Mouse (Mus musculus) bone marrow macrophage, adult 2 months (primary cell): Measurements from ENCODE around the gene Tead1. TPM values are rescaled to one million over a fixed set of nuclear protein-coding genes. Genes with fewer than 3 reads are reported as not detected.

ENCODE experiments used
- H3K27ac ChIP-seq: 2 replicates; pipeline ENCODE4 v1.5.1; 2012; ENCODE audit warnings: low read depth, low read length; ENCODE audit not compliant: insufficient read depth
- H3K4me1 ChIP-seq: 2 replicates; pipeline ENCODE4 v1.6.1; 2012; ENCODE audit warnings: low read length; ENCODE audit not compliant: control insufficient read depth, insufficient read depth
- H3K4me3 ChIP-seq: 2 replicates; pipeline ENCODE4 v1.5.1; 2012; ENCODE audit warnings: mild to moderate bottlenecking, low read length, moderate library complexity; ENCODE audit not compliant: insufficient read depth
- CTCF ChIP-seq: IDR thresholded peaks from 2 replicates; pipeline ENCODE4 v1.5.1; 2012; ENCODE audit warnings: low read depth, mild to moderate bottlenecking, low read length, moderate library complexity
- POLR2A ChIP-seq: IDR thresholded peaks from 2 replicates; pipeline ENCODE4 v1.6.1; 2012; ENCODE audit warnings: mild to moderate bottlenecking, low read depth, low read length, borderline replicate concordance
- polyA plus RNA-seq: library from polyadenylated mRNA; stranded (reverse); fragments of >200 nt; gene quantifications from 2 replicates; pipeline ENCODE4 v1.2.4, GENCODE M21; 2012; ENCODE audit not compliant: missing spikeins, insufficient read depth, insufficient read length

The Tead1 gene
- polyA plus RNA-seq, 1 experiment: 0.67 TPM

DNA sequence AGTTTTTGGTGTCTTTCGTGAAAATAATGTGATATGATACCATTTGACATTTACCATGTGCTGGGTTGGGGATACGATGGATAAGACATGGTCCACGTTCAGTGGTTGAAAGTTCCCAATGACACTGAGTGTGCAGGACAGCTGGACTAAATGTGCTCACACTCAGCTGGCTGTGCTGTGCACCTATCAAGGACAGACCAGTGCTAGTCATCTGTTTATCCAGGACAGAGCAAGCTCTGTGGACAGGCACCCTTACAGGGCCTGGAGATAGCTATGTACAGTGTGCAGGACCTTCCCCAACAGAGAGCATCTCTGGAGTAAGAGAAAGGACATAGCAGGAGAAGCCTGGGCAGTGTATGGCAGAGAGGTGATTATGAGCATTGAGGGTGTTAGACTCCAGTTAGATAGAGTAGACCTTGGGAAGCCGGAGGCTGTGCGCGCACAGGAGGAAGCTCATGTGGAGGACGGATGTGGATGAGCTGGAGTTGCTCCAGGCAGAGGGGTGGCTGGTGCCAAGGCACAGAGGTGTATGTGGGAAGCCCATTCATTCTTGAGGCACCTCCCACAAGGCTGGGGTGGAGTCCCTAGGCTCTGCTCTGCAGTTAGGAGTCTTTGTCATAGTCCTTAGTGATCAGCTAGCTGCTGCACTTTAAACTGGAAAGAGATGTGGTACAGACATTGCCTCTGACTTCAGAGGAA lies 31.4 kb downstream of the Tead1 start:
- no peak overlapping the region for H3K27ac ChIP-seq
- H3K4me1 ChIP-seq: no peaks in the 10 kb centered on the region
- TF ChIP-seq POLR2A (no peak), CTCF (no peak)
- H3K4me3 ChIP-seq: no peak overlapping the region

DNA sequence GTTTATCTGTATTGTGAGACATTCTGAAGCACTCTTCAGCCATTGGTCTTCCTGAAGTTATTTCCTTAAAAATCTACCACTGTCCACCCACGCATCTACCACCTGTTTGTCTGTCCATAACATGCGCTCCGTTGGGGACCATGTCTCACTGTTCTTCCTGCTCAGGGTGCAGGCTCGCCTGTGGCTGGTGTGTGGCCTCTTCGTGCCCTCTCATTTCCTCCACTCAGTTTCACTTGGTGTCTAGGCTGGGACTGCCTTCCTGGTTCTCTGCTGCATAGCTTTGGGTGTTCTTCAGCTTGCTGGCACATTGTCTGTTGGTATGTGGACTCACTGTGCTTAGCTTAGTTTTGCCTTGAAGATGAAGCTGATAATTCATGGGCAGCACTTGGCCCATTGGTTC lies 32.9 kb downstream of the Tead1 start:
- no peak overlapping the region for H3K27ac ChIP-seq
- no peaks in the 10 kb centered on the region for H3K4me1 ChIP-seq
- TF ChIP-seq POLR2A: no peak
- no peak for TF ChIP-seq CTCF
- no peak overlapping the region for H3K4me3 ChIP-seq

- no peaks in the 10 kb centered on the region for H3K4me1 ChIP-seq
- TF ChIP-seq POLR2A: no peak
- no peak for TF ChIP-seq CTCF
- H3K27ac ChIP-seq: no peak overlapping the region
- no peak overlapping the region for H3K4me3 ChIP-seq
These were observed 34.4 kb downstream of the Tead1 start for GRCm38 (mm10) chr7:112713509-112713908.

- Histone ChIP-seq H3K27ac (no peak overlapping the region), H3K4me3 (no peak overlapping the region), H3K4me1 (no peaks in the 10 kb centered on the region)
- no peak for TF ChIP-seq POLR2A
- TF ChIP-seq CTCF: no peak
These were observed 35.7 kb downstream of the Tead1 start for GRCm38 (mm10) chr7:112714783-112715182.

GRCm38 (mm10) chr7:112716701-112717100 lies 37.6 kb downstream of the Tead1 start:
- H3K4me1 ChIP-seq: no peaks in the 10 kb centered on the region
- H3K27ac ChIP-seq: no peak overlapping the region
- H3K4me3 ChIP-seq: no peak overlapping the region
- no peak for TF ChIP-seq CTCF
- TF ChIP-seq POLR2A: no peak

DNA sequence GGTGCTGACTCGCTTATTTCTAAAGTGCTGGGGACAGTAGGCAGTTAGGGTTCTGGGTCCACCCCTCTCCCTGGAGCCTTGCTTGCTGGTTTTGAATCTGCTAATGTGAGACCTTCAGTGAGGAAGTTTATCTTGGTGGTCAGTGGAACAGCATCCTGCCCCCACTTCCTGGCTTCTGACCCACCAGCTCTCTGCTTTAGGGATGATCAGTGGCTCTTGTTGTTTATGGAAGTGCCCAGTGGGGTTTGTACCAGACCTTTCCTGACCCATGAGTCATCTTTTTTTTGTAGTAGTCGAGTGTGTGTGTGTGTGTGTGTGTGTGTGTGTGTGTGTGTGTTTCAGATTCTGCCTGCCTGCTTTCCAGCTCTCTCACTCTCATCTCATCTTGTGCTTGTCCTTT lies 38.6 kb downstream of the Tead1 start:
- no peak overlapping the region for H3K27ac ChIP-seq
- TF ChIP-seq POLR2A (no peak), CTCF (no peak)
- no peak overlapping the region for H3K4me3 ChIP-seq
- H3K4me1 ChIP-seq: no peaks in the 10 kb centered on the region

GRCm38 (mm10) chr7:112719394-112720142 lies 40.5 kb downstream of the Tead1 start:
- Histone ChIP-seq H3K27ac (no peak overlapping the region), H3K4me3 (no peak overlapping the region), H3K4me1 (no peaks in the 10 kb centered on the region)
- TF ChIP-seq CTCF (no peak), POLR2A (no peak)

- no peaks in the 10 kb centered on the region for H3K4me1 ChIP-seq
- TF ChIP-seq CTCF (no peak), POLR2A (no peak)
- no peak overlapping the region for H3K27ac ChIP-seq
- no peak overlapping the region for H3K4me3 ChIP-seq
These were observed 41.2 kb downstream of the Tead1 start for GRCm38 (mm10) chr7:112720143-112720988.

- Histone ChIP-seq H3K27ac (no peak overlapping the region), H3K4me3 (no peak overlapping the region), H3K4me1 (no peaks in the 10 kb centered on the region)
- TF ChIP-seq CTCF: no peak
- no peak for TF ChIP-seq POLR2A
These were observed 41.8 kb downstream of the Tead1 start for GRCm38 (mm10) chr7:112720989-112721337.

GRCm38 (mm10) chr7:112721859-112722258 lies 42.7 kb downstream of the Tead1 start:
- TF ChIP-seq POLR2A: no peak
- TF ChIP-seq CTCF: no peak

More at GRCm38 (mm10) chr7:112721859-112722258, 42.7 kb downstream of the Tead1 start:
- H3K27ac ChIP-seq: no peak overlapping the region
- no peaks in the 10 kb centered on the region for H3K4me1 ChIP-seq
- no peak overlapping the region for H3K4me3 ChIP-seq
